Mouse (Mus musculus) testis, adult 2 months (tissue): ENCODE data around the gene Tent4b.

Experiments used
- CTCF ChIP-seq: fragments of 200-500 bp; IDR thresholded peaks from 2 replicates; pipeline ENCODE4 v1.5.1; 2012; ENCODE audit warnings: low read depth, mild to moderate bottlenecking, inconsistent platforms, low read length, moderate library complexity; ENCODE audit not compliant: control insufficient read depth, insufficient read depth, insufficient replicate concordance
- POLR2A ChIP-seq: fragments of 200-500 bp; IDR thresholded peaks from 2 replicates; pipeline ENCODE4 v1.6.1; 2012; ENCODE audit warnings: low read depth, mild to moderate bottlenecking, inconsistent platforms, low read length, moderate library complexity; ENCODE audit not compliant: control insufficient read depth

DNA sequence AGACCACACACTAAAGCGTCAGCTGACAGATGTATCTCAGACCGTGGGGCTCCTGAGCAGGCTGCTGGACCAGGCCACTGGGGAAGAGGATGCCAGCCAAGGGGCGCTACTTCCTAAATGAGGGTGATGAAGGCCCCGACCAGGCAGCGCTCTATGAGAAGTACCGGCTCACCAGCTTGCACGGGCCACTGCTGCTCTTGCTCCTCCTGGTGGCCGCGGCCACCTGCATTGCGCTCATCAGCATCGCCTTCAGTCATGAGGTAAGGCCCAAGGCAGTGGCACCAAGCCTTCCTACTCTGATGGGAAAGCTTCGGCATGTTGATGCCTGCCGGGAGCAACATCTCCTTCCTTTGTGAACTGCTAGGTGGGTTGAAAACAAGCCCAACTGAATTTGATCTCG lies 107.5 kb downstream of the Tent4b start:
- TF ChIP-seq CTCF (peak; percentile 39; the same call in 1 of the 2 replicates), POLR2A (no peak)
